Mouse (Mus musculus) megakaryocyte, embryonic 14.5 days (primary cell): ENCODE results near the gene Cpvl.

Source experiments
- FLI1 ChIP-seq: IDR thresholded peaks from 2 replicates; pipeline ENCODE4 v1.6.1; 2012; ENCODE audit warnings: low read length, inconsistent platforms, mixed read lengths
- GATA1 ChIP-seq: IDR thresholded peaks from 3 replicates; pipeline ENCODE4 v1.6.1; 2012; ENCODE audit warnings: mixed read lengths, low read length, inconsistent platforms, borderline replicate concordance

GRCm38 (mm10) chr6:53901741-53902140 is 76.7 kb downstream of the Cpvl start:
- TF ChIP-seq GATA1 (no peak), FLI1 (no peak)
